ENCODE assay signal across 24 mouse cellular contexts in the genomic region with DNA sequence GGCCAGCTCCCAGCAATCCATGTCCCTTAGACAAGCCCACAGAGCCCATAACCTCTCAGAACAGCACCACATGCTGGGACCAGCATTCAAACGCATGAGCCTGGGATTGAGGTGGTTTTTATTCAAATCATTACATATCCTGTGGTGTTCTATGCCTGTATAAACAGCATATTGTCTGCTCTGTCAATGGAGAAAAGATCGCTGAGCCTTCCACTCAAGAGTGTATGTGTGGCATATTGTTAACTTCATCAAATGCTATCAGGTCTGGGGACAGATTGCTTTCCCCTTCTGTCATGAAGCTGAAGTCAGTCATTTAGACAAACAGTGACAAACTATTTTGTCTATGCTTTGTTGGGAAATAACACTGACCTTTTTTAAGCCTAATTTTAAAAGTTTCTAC.
A peak's percentile ranks its signal among the peaks of the same experiment; 100 is the strongest.
DNase-seq lines count a peak whose midpoint lies in the region; ATAC-seq and TF ChIP-seq lines count a peak whose summit lies in the region.
"Had no signal": no experiment of that assay in that cellular context is flagged by ENCODE, and none has a peak within 500 bp of the region (broad histone marks: within the 10 kb centered on the region; RNA-seq: fewer than 3 reads in every experiment).

No protein-coding gene starts in this region.

- H3K9me3 ChIP-seq in forebrain, embryonic 13.5 days (replicated peaks), result no peaks in the 10 kb centered on the region
- no peaks in the 10 kb centered on the region for H3K9me3 ChIP-seq in forebrain, embryonic 10.5 days
- no peaks in the 10 kb centered on the region for H3K9me3 ChIP-seq in forebrain, embryonic 15.5 days
- no peaks in the 10 kb centered on the region for H3K9me3 ChIP-seq in forebrain, embryonic 11.5 days (ENCODE audit: control insufficient read depth, low read length)
- no peaks in the 10 kb centered on the region for H3K9me3 ChIP-seq in forebrain, postnatal 0 days (ENCODE audit: low read length)
- H3K9me3 ChIP-seq: embryonic facial prominence, embryonic 13.5 days; embryonic facial prominence, embryonic 15.5 days; G1E had no signal

- H3K36me3 ChIP-seq in forebrain, embryonic 13.5 days (ENCODE audit: poor library complexity, severe bottlenecking), result no peaks in the 10 kb centered on the region
- no peaks in the 10 kb centered on the region for H3K36me3 ChIP-seq in forebrain, embryonic 10.5 days (replicated peaks)
- H3K36me3 ChIP-seq in forebrain, embryonic 15.5 days, result no peaks in the 10 kb centered on the region
- no peaks in the 10 kb centered on the region for H3K36me3 ChIP-seq in forebrain, embryonic 11.5 days (ENCODE audit: control insufficient read depth, insufficient read depth, low read length)
- H3K36me3 ChIP-seq in forebrain, postnatal 0 days (ENCODE audit: insufficient read depth), result no peaks in the 10 kb centered on the region
- H3K36me3 ChIP-seq: embryonic facial prominence, embryonic 13.5 days; embryonic facial prominence, embryonic 15.5 days; G1E had no signal

- H3K27me3 ChIP-seq in forebrain, embryonic 13.5 days, result no peaks in the 10 kb centered on the region
- no peaks in the 10 kb centered on the region for H3K27me3 ChIP-seq in forebrain, embryonic 10.5 days (ENCODE audit: poor library complexity, severe bottlenecking)
- H3K27me3 ChIP-seq in forebrain, embryonic 15.5 days, result no peaks in the 10 kb centered on the region
- H3K27me3 ChIP-seq in forebrain, embryonic 11.5 days (ENCODE audit: control insufficient read depth, insufficient read depth, low read length), result no peaks in the 10 kb centered on the region
- no peaks in the 10 kb centered on the region for H3K27me3 ChIP-seq in forebrain, postnatal 0 days (ENCODE audit: insufficient read depth, low read length)
- H3K27me3 ChIP-seq: CH12.LX; embryonic facial prominence, embryonic 13.5 days; embryonic facial prominence, embryonic 15.5 days had no signal

- no peak overlapping the region for H3K4me3 ChIP-seq in forebrain, embryonic 13.5 days
- H3K4me3 ChIP-seq in forebrain, embryonic 10.5 days, result no peak overlapping the region
- no peak overlapping the region for H3K4me3 ChIP-seq in forebrain, embryonic 15.5 days
- H3K4me3 ChIP-seq in forebrain, embryonic 11.5 days (ENCODE audit: low read depth, low read length), result no peak overlapping the region
- H3K4me3 ChIP-seq in forebrain, postnatal 0 days (ENCODE audit: low read depth, low read length), result no peak overlapping the region
- H3K4me3 ChIP-seq: embryonic facial prominence, embryonic 13.5 days; embryonic facial prominence, embryonic 15.5 days; erythroblast, embryonic 14.5 days had no signal

- H3K9ac ChIP-seq in forebrain, embryonic 13.5 days, result no peak overlapping the region
- no peak overlapping the region for H3K9ac ChIP-seq in forebrain, embryonic 15.5 days (replicated peaks)
- no peak overlapping the region for H3K9ac ChIP-seq in forebrain, embryonic 11.5 days (ENCODE audit: low read length)
- H3K9ac ChIP-seq in forebrain, postnatal 0 days, result no peak overlapping the region
- H3K9ac ChIP-seq: embryonic facial prominence, embryonic 13.5 days; embryonic facial prominence, embryonic 15.5 days had no signal

- no peak for DNase-seq in forebrain, embryonic 10.5 days (ENCODE audit: extremely low spot score, low spot score)
- no peak for DNase-seq in forebrain, embryonic 11.5 days (ENCODE audit: low spot score)
- peak; percentile 14 for DNase-seq in forebrain, postnatal 0 days
- no peak for DNase-seq in thymus, postnatal 14 days
- DNase-seq: adrenal gland, adult 8-10 months; adrenal gland, postnatal 14 days; adrenal gland, postnatal 36 days; B cell, adult 2 months; cerebellum, adult 11 months; cerebellum, adult 18-20 months; cerebellum, adult 8-10 months; cerebellum, adult 9-11 months; cerebellum, postnatal 36 days; embryo, embryonic 11 days had no signal

- H3K4me1 ChIP-seq in forebrain, embryonic 13.5 days, result peaks cover 7% of the 10 kb centered on the region; the same call in 1 of the 2 replicates
- peaks cover 7% of the 10 kb centered on the region; the same call in 1 of the 2 replicates for H3K4me1 ChIP-seq in forebrain, embryonic 10.5 days
- H3K4me1 ChIP-seq in forebrain, embryonic 15.5 days, result peaks cover 19% of the 10 kb centered on the region
- no peaks in the 10 kb centered on the region for H3K4me1 ChIP-seq in forebrain, embryonic 11.5 days (replicated peaks; ENCODE audit: control insufficient read depth, insufficient read depth, low read length)
- H3K4me1 ChIP-seq in forebrain, postnatal 0 days (ENCODE audit: insufficient read depth), result no peaks in the 10 kb centered on the region
- H3K4me1 ChIP-seq: embryonic facial prominence, embryonic 13.5 days; embryonic facial prominence, embryonic 15.5 days had no signal

- H3K4me2 ChIP-seq in forebrain, embryonic 13.5 days, result no peak overlapping the region
- H3K4me2 ChIP-seq in forebrain, embryonic 15.5 days (replicated peaks), result no peak overlapping the region
- no peak overlapping the region for H3K4me2 ChIP-seq in forebrain, embryonic 11.5 days (ENCODE audit: low read depth, low read length, severe bottlenecking)
- H3K4me2 ChIP-seq in forebrain, postnatal 0 days (ENCODE audit: low read depth), result no peak overlapping the region
- H3K4me2 ChIP-seq: embryonic facial prominence, embryonic 13.5 days; embryonic facial prominence, embryonic 15.5 days had no signal

- WGBS in forebrain, embryonic 13.5 days, result 34% methylated on average over 2 of the region's 2 CpGs
- 75% methylated on average over 2 of the region's 2 CpGs for WGBS in forebrain, embryonic 10.5 days
- 20% methylated on average over 2 of the region's 2 CpGs for WGBS in forebrain, embryonic 15.5 days
- 54% methylated on average over 2 of the region's 2 CpGs for WGBS in forebrain, embryonic 11.5 days
- 23% methylated on average over 2 of the region's 2 CpGs for WGBS in forebrain, postnatal 0 days

- no peak for TF ChIP-seq CTCF in forebrain, postnatal 0 days (IDR thresholded peaks at IDR 0.05; ENCODE audit: low read depth)

- peak; percentile 30; the same call in 1 of the 2 replicates for ATAC-seq in forebrain, embryonic 13.5 days
- 0 out of 2 replicates have a peak, but pooled peaks have one; percentile 59 for ATAC-seq in forebrain, embryonic 15.5 days (replicated peaks)
- no peak for ATAC-seq in forebrain, embryonic 11.5 days (replicated peaks; ENCODE audit: low FRiP score)
- peak; percentile 66; the same call in 1 of the 2 replicates for ATAC-seq in forebrain, postnatal 0 days
- ATAC-seq: activated CD4-positive, CD25-positive, alpha-beta regulatory T cell, adult 4 months; CD4-positive, CD25-positive, alpha-beta regulatory T cell, adult 4 months; Patski had no signal

- H3K27ac ChIP-seq in forebrain, embryonic 13.5 days, result no peak overlapping the region
- no peak overlapping the region for H3K27ac ChIP-seq in forebrain, embryonic 10.5 days
- no peak overlapping the region for H3K27ac ChIP-seq in forebrain, embryonic 15.5 days (replicated peaks)
- no peak overlapping the region for H3K27ac ChIP-seq in forebrain, embryonic 11.5 days (ENCODE audit: low read depth, low read length)
- H3K27ac ChIP-seq in forebrain, postnatal 0 days (ENCODE audit: low read depth, low read length), result no peak overlapping the region
- H3K27ac ChIP-seq: embryonic facial prominence, embryonic 13.5 days; embryonic facial prominence, embryonic 15.5 days had no signal
